Mouse (Mus musculus) embryonic fibroblast, embryonic 13.5 days (primary cell): Measurements from ENCODE around the gene Akr1d1.

Experiments
- CTCF ChIP-seq: IDR thresholded peaks from 2 replicates; pipeline ENCODE4 v1.5.1; 2011; ENCODE audit warnings: mild to moderate bottlenecking, control low read depth, low read length, moderate library complexity, borderline replicate concordance; ENCODE audit not compliant: insufficient read depth
- POLR2A ChIP-seq: IDR thresholded peaks from 2 replicates; pipeline ENCODE4 v1.6.1; 2011; ENCODE audit warnings: low read depth, mild to moderate bottlenecking, control low read depth, low read length, moderate library complexity

- TF ChIP-seq CTCF (no peak), POLR2A (no peak)
Measured at GRCm38 (mm10) chr6:37510786-37511185, 19.2 kb upstream of the Akr1d1 start.
